Mouse (Mus musculus): ENCODE data around the gene Zfp935.
A peak's percentile ranks its signal among the peaks of the same experiment; 100 is the strongest.
"Not testable (repeated sequence)": the region's sequence is repeated elsewhere in the genome, so short reads cannot be mapped to it uniquely, and the experiment has no call there.

Gene Zfp935

GRCm38 (mm10) chr13:62558189-62559110 lies at the start of gene Zfp935:
Gene Zfp935 (minus strand): TSS chr13:62558511.
- peak; percentile 73 for DNase-seq

GRCm38 (mm10) chr13:62571099-62571498 lies 12.8 kb upstream of the Zfp935 start, which contains the start of gene Zfp934:
Gene Zfp934 (minus strand): TSS chr13:62571199.
- not testable (repeated sequence) for DNase-seq

- DNase-seq, result not testable (repeated sequence)
Measured at GRCm38 (mm10) chr13:62561696-62562095, 3.4 kb upstream of the Zfp935 start.

- not testable (repeated sequence) for DNase-seq
Measured at GRCm38 (mm10) chr13:62530129-62530528, 28.2 kb downstream of the Zfp935 start.

GRCm38 (mm10) chr13:62510641-62511420 lies 47.5 kb downstream of the Zfp935 start:
- not testable (repeated sequence) for DNase-seq

GRCm38 (mm10) chr13:62472661-62473060 lies 85.7 kb downstream of the Zfp935 start:
- DNase-seq, result not testable (repeated sequence)

GRCm38 (mm10) chr13:62469947-62470346 lies 88.4 kb downstream of the Zfp935 start:
- DNase-seq, result not testable (repeated sequence)

GRCm38 (mm10) chr13:62466424-62467334 lies 91.6 kb downstream of the Zfp935 start, which contains the start of gene Gm49359:
Gene Gm49359 (minus strand): TSS chr13:62466832.
- DNase-seq, result peak; percentile 88
